Mouse (Mus musculus): ENCODE results near the gene Casp14. TPM values are rescaled to one million over a fixed set of nuclear protein-coding genes. Genes with fewer than 3 reads are reported as not detected.
A peak's percentile ranks its signal among the peaks of the same experiment; 100 is the strongest.

Gene Casp14
- 0.13 TPM in 1 of 2 replicates, not detected in the other for polyA plus RNA-seq (2016; fragmentation: Nextera tagmentation; extraction: Ambion mirVana)

- WGBS: 63% methylated on average over 10 of the region's 11 CpGs
- Histone ChIP-seq H3K36me3 (no peaks in the 10 kb centered on the region), H3K27ac (no peak within 1 kb of the TSS), H3K27me3 (no peaks in the 10 kb centered on the region), H3K4me3 (no peak within 1 kb of the TSS), H3K4me1 (no peaks in the 10 kb centered on the region), H3K9ac (no peak within 1 kb of the TSS), H3K9me3 (replicated peaks) (no peaks in the 10 kb centered on the region), H3K4me2 (replicated peaks) (no peak within 1 kb of the TSS)
- ATAC-seq (ENCODE audit: low FRiP score): no peak
These were observed at the start of gene Casp14 for GRCm38 (mm10) chr10:78718056-78718455. Gene Casp14 (minus strand): TSS chr10:78718294.

GRCm38 (mm10) chr10:78765570-78765969 lies 47.5 kb upstream of the Casp14 start:
- WGBS: 83% methylated on average over 1 of the region's 1 CpGs
- ATAC-seq (ENCODE audit: low FRiP score): no peak
- no peaks in the 10 kb centered on the region for H3K27me3 ChIP-seq
- no peak overlapping the region for H3K4me2 ChIP-seq (replicated peaks)
- no peak overlapping the region for H3K27ac ChIP-seq
- H3K9me3 ChIP-seq (replicated peaks): peaks cover 7% of the 10 kb centered on the region; the same call in 1 of the 2 replicates
- H3K9ac ChIP-seq: no peak overlapping the region
- no peaks in the 10 kb centered on the region for H3K36me3 ChIP-seq
- no peak overlapping the region for H3K4me3 ChIP-seq
- H3K4me1 ChIP-seq: no peaks in the 10 kb centered on the region

GRCm38 (mm10) chr10:78756021-78756420 lies 37.9 kb upstream of the Casp14 start:
- Histone ChIP-seq H3K27ac (no peak overlapping the region), H3K4me3 (no peak overlapping the region)
- ATAC-seq (ENCODE audit: low FRiP score): no peak

DNA sequence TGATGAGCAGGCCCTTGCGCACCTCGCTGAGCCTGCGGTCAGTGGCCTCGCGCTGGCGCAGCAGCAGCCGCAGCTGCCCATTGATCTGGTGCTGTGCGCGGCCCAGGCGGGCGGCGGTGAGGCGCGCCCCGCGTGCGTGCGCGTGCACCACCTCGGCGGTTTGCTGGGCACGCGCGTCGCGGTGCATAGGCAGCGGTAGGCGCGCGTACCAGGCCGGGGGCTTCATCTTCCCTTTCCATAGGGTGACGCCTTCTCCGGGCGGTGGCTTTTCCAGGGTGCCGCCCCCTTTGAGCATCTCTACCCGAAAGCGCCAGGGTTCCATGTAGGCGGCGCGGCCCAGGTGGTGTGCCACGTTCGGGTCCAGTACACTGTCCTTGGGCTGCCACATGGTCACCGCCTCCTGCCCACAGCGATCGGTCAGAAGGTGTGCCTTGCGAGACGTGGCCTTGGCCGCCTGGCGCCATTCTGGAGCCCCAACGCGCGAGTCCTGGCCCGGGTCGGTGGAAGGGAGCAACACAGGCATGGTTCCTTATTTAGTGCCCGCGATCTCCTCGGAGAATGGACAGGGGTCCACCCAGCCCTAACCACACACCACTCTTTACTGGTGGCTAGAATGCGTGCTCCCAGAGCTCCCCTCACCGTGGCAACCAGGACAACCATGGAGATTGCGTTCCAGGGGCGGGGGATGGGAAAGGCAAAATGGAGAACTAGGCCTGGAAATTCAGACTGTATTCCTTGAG lies 34.5 kb upstream of the Casp14 start, which contains the start of gene Ccdc105:
TSS of gene Ccdc105 (minus strand) at position 614 of the 740 bp plus-strand sequence.
- no peaks in the 10 kb centered on the region for H3K9me3 ChIP-seq (replicated peaks)
- peak within 1 kb of the TSS; percentile 77 for H3K9ac ChIP-seq
- ATAC-seq (ENCODE audit: low FRiP score): peak; percentile 93
- WGBS: 1% methylated on average over 59 of the region's 61 CpGs
- peak within 1 kb of the TSS; percentile 53 for H3K4me3 ChIP-seq
- peak within 1 kb of the TSS; percentile 89 for H3K27ac ChIP-seq
- peaks cover 3% of the 10 kb centered on the region; the same call in 1 of the 2 replicates for H3K27me3 ChIP-seq
- peak within 1 kb of the TSS; percentile 82 for H3K4me2 ChIP-seq (replicated peaks)
- H3K4me1 ChIP-seq: no peaks in the 10 kb centered on the region; the same call in 1 of the 2 replicates
- H3K36me3 ChIP-seq: no peaks in the 10 kb centered on the region

More at GRCm38 (mm10) chr10:78756021-78756420, 37.9 kb upstream of the Casp14 start:
- Histone ChIP-seq H3K9me3 (replicated peaks) (no peaks in the 10 kb centered on the region), H3K27me3 (no peaks in the 10 kb centered on the region; the same call in 1 of the 2 replicates), H3K9ac (no peak overlapping the region), H3K36me3 (no peaks in the 10 kb centered on the region), H3K4me1 (no peaks in the 10 kb centered on the region), H3K4me2 (replicated peaks) (no peak overlapping the region)
- 36% methylated on average over 6 of the region's 6 CpGs for WGBS

GRCm38 (mm10) chr10:78748946-78749345 lies 30.9 kb upstream of the Casp14 start:
- ATAC-seq (ENCODE audit: low FRiP score): no peak
- Histone ChIP-seq H3K27ac (no peak overlapping the region), H3K4me3 (no peak overlapping the region), H3K4me2 (replicated peaks) (no peak overlapping the region), H3K9ac (no peak overlapping the region), H3K27me3 (peaks cover 6% of the 10 kb centered on the region; the same call in 1 of the 2 replicates), H3K9me3 (replicated peaks) (no peaks in the 10 kb centered on the region), H3K36me3 (no peaks in the 10 kb centered on the region), H3K4me1 (peaks cover 6% of the 10 kb centered on the region; the same call in 1 of the 2 replicates)
- 82% methylated on average over 6 of the region's 6 CpGs for WGBS

DNA sequence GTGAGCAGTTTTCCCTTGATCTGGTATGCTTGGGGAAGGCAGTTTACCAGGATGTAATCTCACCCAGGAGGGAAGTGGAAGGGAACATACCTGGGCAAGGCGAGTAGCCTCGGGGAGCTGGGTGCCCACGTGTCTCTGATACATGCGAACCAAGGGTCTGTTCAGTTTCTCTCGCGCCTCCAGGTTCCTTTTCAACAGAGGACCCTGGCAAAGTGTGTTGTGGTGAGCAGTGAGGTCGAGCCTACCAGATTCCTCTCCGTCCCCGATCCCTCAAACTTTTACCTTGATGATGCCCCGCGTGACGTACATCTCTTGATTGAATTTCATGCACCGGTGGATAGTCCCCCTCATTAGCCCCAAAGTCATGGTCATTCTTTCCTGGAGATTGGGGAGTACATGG lies 30.1 kb upstream of the Casp14 start:
- Histone ChIP-seq H3K9ac (no peak overlapping the region), H3K27ac (no peak overlapping the region), H3K36me3 (no peaks in the 10 kb centered on the region), H3K4me1 (peaks cover 6% of the 10 kb centered on the region; the same call in 1 of the 2 replicates), H3K4me3 (no peak overlapping the region), H3K4me2 (replicated peaks) (peak overlapping the region; percentile 60; the same call in 1 of the 2 replicates), H3K27me3 (peaks cover 6% of the 10 kb centered on the region; the same call in 1 of the 2 replicates), H3K9me3 (replicated peaks) (no peaks in the 10 kb centered on the region)
- ATAC-seq (ENCODE audit: low FRiP score): no peak
- WGBS: 84% methylated on average over 13 of the region's 13 CpGs

DNA sequence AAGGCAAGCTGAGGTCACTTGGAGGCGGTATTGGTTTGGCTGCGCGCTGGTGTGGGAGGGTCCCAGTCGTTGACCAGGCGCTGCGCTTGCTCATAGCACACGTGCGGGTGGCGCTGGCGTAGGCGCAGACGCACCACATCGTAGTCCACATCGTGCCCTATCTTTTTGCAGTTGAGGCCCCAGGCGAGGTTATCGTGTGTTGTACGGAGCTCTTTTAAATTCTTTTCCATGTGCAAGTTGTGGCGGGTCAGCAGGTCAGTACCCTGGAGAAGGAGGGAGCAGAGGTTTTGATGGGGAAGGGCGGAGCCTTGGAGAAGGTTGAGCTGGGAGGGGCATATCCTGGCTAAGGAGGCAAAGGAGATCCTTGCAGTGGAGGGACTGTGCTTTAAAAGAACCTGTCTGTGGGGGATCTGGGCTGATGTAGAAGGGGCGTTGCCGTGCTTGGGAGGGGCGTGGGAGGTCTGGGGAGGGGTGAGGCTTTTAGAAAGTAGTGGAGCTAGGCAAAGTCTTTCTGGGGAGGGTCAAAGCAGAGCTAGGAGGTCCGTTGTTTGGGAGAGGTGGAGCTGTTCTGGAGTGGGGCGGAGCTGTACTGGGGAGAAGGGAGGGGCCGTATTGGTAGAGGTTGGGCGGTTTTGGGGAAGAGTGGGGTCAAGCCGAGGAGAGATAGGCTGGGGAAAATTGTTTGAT lies 29.1 kb upstream of the Casp14 start:
- Histone ChIP-seq H3K9ac (0 out of 2 replicates have a peak overlapping the region, but pooled peaks have one; percentile 33), H3K4me2 (replicated peaks) (peak overlapping the region; percentile 60), H3K36me3 (no peaks in the 10 kb centered on the region), H3K4me1 (peaks cover 6% of the 10 kb centered on the region; the same call in 1 of the 2 replicates), H3K27ac (no peak overlapping the region), H3K4me3 (peak overlapping the region; percentile 33), H3K9me3 (replicated peaks) (no peaks in the 10 kb centered on the region), H3K27me3 (peaks cover 6% of the 10 kb centered on the region; the same call in 1 of the 2 replicates)
- peak; percentile 84 for ATAC-seq (ENCODE audit: low FRiP score)
- WGBS: 1% methylated on average over 27 of the region's 27 CpGs

- WGBS: 57% methylated on average over 4 of the region's 4 CpGs
- Histone ChIP-seq H3K4me1 (peaks cover 6% of the 10 kb centered on the region; the same call in 1 of the 2 replicates), H3K27me3 (peaks cover 6% of the 10 kb centered on the region; the same call in 1 of the 2 replicates), H3K9ac (no peak overlapping the region), H3K9me3 (replicated peaks) (no peaks in the 10 kb centered on the region), H3K4me3 (no peak overlapping the region), H3K27ac (no peak overlapping the region), H3K4me2 (replicated peaks) (no peak overlapping the region), H3K36me3 (no peaks in the 10 kb centered on the region)
- no peak for ATAC-seq (ENCODE audit: low FRiP score)
These were observed 27.5 kb upstream of the Casp14 start for GRCm38 (mm10) chr10:78745453-78746232.

DNA sequence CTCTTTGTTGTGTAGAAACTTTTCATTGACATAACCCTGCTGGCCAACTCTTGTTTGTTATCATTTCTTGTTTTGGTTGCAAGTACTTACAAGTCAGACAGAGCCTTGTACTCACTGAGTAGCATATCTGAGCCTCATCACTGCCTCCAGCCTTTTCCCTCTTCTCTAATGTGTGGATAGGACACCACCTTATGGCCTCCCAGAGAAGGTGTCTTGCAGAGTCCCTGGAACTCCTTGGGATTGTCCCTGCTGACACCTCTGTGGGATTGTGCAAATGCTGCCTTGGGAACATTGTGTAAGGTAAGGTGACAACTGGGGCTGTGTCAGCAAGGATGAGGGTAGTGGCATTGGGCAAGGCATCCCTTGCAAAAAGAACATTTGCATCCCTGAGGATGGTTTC lies 25.6 kb upstream of the Casp14 start:
- no peak overlapping the region for H3K27ac ChIP-seq
- H3K4me3 ChIP-seq: no peak overlapping the region
- peaks cover 6% of the 10 kb centered on the region; the same call in 1 of the 2 replicates for H3K4me1 ChIP-seq
- no peak overlapping the region for H3K9ac ChIP-seq
- no peak overlapping the region for H3K4me2 ChIP-seq (replicated peaks)
- no peaks in the 10 kb centered on the region for H3K36me3 ChIP-seq
- no peak for ATAC-seq (ENCODE audit: low FRiP score)
- H3K27me3 ChIP-seq: peaks cover 6% of the 10 kb centered on the region; the same call in 1 of the 2 replicates
- H3K9me3 ChIP-seq (replicated peaks): no peaks in the 10 kb centered on the region

DNA sequence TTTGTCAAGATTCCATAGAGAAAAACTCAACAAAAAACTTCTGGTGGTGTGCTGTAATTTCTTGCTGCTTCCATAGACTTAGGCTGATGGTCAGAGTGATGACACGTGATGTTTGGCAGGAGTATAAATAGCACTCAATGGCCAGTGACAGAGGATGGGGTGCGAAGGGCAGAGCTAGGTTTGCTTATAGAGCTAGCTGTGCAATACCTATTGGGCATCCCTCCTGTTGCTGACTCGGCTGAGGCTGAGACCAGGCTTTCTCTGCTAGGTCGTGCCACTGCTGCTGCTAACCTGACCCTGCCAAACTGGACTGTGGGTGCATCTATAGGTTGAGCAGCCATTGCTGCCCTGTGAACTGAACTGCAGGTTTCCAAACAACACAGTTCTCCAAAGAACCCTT lies 21.7 kb upstream of the Casp14 start:
- no peak for ATAC-seq (ENCODE audit: low FRiP score)
- Histone ChIP-seq H3K4me3 (no peak overlapping the region), H3K27me3 (no peaks in the 10 kb centered on the region), H3K9me3 (replicated peaks) (no peaks in the 10 kb centered on the region), H3K9ac (no peak overlapping the region), H3K36me3 (no peaks in the 10 kb centered on the region), H3K4me2 (replicated peaks) (no peak overlapping the region), H3K4me1 (no peaks in the 10 kb centered on the region), H3K27ac (no peak overlapping the region)
- WGBS: 83% methylated on average over 4 of the region's 4 CpGs

- H3K4me3 ChIP-seq: no peak overlapping the region
- no peaks in the 10 kb centered on the region for H3K36me3 ChIP-seq
- H3K9ac ChIP-seq: no peak overlapping the region
- WGBS: 89% methylated on average over 5 of the region's 5 CpGs
- H3K27ac ChIP-seq: no peak overlapping the region
- H3K4me1 ChIP-seq: no peaks in the 10 kb centered on the region
- H3K4me2 ChIP-seq (replicated peaks): no peak overlapping the region
- H3K9me3 ChIP-seq (replicated peaks): no peaks in the 10 kb centered on the region
- H3K27me3 ChIP-seq: no peaks in the 10 kb centered on the region
- no peak for ATAC-seq (ENCODE audit: low FRiP score)
These were observed 9.8 kb upstream of the Casp14 start for GRCm38 (mm10) chr10:78727876-78728275.

- H3K36me3 ChIP-seq: no peaks in the 10 kb centered on the region
- H3K4me3 ChIP-seq: no peak overlapping the region
- 80% methylated on average over 3 of the region's 3 CpGs for WGBS
- no peak overlapping the region for H3K4me2 ChIP-seq (replicated peaks)
- no peaks in the 10 kb centered on the region for H3K9me3 ChIP-seq (replicated peaks)
- no peaks in the 10 kb centered on the region for H3K27me3 ChIP-seq
- no peak for ATAC-seq (ENCODE audit: low FRiP score)
- no peak overlapping the region for H3K9ac ChIP-seq
- H3K4me1 ChIP-seq: no peaks in the 10 kb centered on the region
- H3K27ac ChIP-seq: no peak overlapping the region
These were observed 8.9 kb upstream of the Casp14 start for GRCm38 (mm10) chr10:78727035-78727434.
